Mouse (Mus musculus): ENCODE measurements around the gene Ephb4.

The Ephb4 gene

DNA sequence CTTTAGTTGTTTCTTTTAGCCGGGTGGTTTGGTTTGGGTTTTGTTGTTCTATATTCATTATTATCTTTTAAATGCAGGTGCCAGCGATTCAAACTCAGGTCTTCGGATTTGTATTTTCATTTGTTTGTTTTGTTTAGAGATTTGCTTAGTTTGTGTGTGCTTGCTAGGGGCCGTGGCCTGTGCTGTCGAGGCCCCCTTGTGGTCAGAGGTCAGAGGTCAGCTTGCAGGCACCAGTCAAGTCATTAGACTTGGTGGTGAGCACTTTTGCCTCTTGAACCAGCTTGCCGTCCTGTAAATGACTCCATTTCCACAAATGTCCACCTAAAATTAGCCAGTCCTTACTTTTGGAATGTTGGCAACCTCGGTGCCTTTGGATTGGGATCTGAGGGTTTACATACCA lies 8.5 kb downstream of the Ephb4 start:
- DNase-seq (ENCODE audit: low spot score in 2 of 2), result no peak

DNA sequence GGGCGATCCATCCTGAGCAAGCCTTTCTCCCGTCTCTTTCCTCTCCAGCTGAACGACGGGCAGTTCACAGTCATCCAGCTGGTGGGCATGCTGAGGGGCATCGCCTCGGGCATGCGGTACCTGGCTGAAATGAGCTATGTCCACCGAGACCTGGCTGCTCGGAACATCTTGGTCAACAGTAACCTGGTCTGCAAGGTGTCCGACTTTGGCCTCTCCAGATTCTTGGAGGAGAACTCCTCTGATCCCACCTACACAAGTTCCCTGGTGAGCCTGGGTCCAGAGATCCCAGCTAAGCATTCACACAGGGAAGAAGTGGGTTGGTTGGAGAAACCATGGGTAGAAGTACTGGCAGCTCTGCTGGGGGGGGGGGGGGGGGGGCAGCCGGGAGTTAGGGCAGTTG lies 19.8 kb downstream of the Ephb4 start:
- DNase-seq (ENCODE audit: low spot score in 2 of 2), result no peak

DNA sequence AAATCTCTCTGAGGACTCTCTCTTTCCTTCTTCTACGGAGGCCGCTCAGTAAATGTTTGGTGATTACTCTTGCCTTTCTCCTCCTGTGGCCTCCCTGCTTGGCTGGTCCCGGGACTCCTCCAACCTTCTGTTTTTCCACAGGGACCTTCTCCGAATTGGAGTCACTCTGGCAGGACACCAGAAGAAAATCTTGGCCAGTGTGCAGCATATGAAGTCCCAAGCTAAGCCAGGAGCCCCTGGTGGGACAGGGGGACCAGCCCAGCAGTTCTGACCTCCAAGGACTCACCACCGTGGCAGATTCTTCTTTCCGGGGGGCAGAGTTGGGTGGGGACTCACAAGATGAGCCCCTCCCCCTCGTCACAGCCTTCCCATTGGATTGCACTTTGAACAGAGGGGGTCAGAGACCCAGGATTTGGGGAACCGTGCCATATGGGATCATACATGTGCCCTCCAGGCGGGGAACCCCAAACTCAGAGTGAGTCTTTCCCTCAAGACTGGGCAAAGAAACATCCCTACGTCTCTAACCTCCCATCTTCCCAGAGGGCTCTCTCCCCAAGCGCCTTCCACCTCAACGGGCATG lies 23.6 kb downstream of the Ephb4 start:
- DNase-seq (ENCODE audit: low spot score in 2 of 2), result no peak

DNA sequence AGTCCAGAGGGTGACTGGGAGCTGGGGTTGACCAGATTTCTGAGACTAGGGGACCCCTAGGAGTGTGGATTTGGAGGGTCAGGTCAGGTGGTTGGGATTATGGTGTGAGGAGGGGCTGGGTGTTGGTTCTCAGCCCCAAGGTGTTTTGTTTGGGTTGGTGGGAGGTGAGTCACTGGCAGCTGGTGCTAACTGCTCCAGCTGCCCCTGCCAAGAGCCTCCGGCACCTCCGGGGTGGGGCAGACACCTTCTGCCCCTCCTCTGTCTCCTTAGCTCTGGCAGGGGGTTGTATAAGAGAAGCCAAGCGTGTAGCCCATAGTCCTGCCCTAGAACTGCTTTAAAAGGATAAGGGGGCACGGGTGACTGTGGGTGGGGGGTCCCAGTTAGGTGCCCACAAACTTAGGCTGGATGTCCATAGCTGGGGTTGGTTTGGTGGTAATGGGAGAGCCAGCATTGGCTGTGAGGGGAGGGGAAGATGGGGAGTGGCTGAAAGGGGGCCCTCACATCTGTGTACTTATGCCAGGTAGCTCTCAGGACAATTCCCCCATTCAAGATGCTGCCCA lies 24.7 kb downstream of the Ephb4 start:
- DNase-seq (ENCODE audit: low spot score in 2 of 2), result no peak

DNA sequence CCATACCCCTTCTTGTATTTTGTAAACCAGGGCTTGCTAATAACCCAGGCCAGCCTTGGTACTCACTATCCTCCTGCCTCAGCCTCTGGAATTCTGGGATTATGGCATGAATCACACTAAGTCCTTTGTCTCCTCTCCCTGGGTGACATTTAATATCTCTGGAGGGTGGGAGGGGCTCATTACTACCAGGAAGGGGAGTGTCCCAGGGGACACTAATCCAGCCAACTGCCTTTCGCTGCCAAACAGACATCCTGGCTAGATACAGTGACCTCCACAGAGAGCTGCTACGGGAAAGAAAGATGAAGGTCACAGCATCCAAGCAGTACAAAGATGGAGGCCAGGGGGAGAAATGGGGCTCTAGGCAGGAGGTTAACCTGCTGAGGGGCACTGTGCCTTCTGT lies 25.7 kb downstream of the Ephb4 start:
- DNase-seq (ENCODE audit: low spot score in 2 of 2), result peak; percentile 85

DNA sequence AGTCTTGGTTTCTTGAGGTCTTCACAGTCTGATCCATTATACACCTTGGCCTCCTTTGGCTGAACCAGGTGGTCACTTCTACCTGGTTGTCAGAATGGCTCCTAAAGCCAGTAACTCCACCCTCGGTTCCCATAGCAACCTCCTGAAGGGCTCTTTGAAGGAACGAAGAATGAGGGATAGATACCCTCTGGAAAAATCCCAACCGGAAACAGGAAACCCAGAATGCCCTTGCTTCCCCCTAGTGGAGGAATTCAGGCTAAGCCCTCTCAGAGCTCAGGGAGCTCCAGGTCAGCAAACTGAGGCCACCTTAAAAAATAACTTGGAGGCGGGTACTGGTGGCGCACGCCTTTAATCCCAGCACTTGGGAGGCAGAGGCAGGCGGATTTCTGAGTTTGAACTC lies 26.3 kb downstream of the Ephb4 start:
- peak in 1 of 2 experiments; percentile 34 for DNase-seq (ENCODE audit: low spot score in 2 of 2)

DNA sequence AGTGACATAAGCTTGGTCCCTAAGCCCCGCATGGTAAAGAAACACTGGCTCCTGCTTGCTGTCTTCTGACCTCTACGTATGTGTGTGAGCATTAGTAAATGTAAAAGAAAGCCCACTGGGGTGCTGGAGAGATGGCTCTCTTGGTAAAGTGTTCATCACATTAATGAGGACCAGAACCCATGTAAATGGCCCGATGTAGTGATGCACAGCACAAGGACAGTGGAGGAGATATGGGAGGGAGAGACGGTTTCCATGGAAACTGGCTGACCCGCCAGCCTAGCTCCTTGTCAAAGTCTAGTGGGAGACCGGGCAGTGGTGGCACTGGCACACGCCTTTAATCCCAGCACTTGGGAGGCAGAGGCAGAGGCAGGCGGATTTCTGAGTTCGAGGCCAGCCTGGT lies 26.8 kb downstream of the Ephb4 start:
- no peak for DNase-seq (ENCODE audit: low spot score in 2 of 2)

DNA sequence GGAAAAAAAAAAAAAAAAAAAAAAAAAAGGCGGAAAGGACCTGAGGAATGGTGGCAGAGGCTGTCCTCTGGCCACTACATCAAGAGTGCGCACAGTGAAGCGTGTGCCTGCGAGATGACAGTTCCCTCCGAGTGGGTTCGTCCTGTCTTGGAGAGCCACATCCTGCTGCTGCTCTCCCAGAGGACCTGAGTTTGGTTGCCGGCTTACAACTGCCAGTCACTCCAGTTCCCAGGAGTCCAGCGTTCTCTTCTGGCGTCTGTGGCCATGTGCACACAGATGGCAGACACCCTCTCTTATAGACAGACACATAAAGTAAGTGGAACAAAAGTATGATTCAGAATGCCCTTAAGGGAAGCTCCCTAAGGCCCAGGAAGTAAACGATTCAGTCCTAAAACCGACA lies 27.3 kb downstream of the Ephb4 start:
- peak in 1 of 2 experiments; percentile 22 for DNase-seq (ENCODE audit: low spot score in 2 of 2)

DNA sequence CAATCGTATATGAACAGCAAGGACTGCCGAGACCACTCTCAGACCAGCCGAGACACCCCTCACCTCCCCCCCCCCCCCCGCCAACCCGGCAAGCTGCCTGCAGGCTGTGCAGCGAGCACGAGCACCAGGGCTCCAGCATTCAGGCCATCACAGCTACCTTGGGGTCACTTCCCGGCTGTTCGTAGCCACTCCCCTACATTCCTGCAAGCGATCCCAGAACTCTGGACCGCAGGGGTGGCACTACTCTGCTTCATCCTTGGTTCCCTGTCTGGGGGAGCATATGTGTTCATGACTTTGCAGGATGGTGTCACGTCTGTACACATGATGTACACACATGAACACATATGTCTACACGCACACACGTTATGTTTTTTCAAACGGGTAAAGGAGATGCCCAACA lies 27.7 kb downstream of the Ephb4 start:
- no peak for DNase-seq (ENCODE audit: low spot score in 2 of 2)

DNA sequence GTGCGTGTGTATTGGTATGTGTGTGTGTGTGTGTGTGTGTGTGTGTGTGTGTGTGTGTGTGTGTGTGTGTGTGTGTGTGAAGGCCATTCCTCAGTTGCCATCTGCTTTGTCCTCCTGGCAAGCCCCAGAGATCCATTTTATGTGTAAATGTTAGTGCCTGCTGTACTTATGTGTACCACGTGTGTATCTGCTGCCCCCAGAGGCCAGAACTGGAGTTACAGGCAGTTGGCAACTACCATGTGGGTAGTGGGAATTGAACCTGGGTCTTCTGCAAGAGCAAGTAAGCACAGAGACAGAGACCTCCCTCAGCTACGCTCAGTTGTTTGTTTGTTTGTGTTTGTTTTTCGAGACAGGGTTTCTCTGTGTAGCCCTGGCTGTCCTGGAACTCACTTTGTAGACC lies 31.2 kb downstream of the Ephb4 start:
- peak; percentile 52 to 56 for DNase-seq (ENCODE audit: low spot score in 2 of 2)

DNA sequence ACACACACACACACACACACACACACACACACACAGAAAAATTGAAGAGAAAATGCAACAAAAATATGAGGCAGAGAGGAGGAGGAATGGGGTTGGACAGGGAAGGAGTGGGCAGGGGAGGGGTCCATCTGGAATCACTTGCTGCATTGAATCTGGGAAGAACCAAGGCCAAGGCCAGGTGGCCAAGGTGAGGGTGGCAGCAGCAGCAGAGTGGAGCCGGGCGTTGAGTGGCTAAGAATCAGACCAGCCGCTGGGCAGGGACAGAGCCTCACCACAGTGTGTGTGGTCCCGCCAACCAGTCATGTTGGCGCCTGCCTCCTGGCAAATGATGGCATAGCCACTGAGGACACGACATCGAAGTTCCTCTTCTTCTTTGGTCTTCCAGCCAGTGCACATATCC lies 33.5 kb downstream of the Ephb4 start:
- DNase-seq (ENCODE audit: low spot score in 2 of 2), result no peak

DNA sequence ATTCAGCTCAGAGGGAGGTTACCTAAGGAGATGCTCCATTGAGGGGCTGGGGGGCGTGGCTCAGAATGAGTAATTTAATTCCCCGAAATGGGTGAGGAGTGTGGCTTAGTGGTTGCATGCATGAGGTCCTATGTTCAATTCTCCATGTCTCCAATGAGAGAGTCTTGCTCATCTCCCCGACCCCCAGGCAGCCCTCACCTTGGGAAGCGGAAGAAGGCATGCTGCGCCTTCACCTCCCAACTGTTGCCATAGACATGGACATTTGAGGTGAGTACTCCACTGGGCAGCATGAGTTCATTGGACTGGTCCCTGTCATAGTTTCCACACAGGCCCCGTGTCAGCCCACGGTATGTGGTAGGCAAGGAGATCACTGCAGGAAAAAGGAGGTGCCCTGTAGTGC lies 36.8 kb downstream of the Ephb4 start:
- no peak for DNase-seq (ENCODE audit: low spot score in 2 of 2)

DNA sequence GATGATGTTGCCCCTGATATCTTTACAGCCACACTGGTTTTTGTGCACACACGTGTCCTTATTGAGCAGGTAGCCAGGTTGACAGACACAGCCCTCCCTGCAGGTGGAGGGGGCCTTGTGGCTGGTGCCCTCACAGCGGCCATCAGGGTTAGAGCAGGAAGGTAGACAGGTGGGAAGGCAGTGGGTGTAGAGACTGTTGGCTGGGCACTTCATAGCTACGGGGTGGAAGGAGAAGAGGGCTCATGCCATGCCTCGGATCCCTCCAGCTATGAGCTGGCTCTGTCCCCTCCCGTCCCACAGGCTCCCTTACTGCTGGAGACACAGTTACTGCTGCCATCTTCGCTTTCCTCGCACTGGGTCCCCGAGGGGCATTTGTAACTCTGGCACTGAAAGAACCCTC lies 41.7 kb downstream of the Ephb4 start:
- DNase-seq (ENCODE audit: low spot score in 2 of 2), result no peak

DNA sequence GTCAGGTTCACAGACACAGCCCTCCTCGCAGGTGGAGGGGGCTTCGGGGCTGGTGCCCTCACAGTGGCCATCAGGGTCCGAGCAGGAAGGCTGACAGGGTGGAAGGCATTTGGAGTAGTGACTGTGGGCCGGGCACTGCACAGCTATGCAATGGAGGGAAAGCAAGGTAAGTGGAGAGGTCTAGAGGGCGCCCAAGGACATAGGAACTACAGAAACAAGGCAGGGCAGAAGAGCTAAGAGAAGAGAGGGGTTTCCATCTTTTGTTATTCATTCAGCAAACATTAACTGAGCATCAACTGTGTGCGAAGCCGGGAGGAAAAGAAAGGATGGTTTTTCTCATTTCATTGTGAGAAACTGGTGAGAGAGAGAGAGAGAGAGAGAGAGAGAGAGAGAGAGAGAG lies 44.5 kb downstream of the Ephb4 start:
- DNase-seq (ENCODE audit: low spot score in 2 of 2), result no peak

DNA sequence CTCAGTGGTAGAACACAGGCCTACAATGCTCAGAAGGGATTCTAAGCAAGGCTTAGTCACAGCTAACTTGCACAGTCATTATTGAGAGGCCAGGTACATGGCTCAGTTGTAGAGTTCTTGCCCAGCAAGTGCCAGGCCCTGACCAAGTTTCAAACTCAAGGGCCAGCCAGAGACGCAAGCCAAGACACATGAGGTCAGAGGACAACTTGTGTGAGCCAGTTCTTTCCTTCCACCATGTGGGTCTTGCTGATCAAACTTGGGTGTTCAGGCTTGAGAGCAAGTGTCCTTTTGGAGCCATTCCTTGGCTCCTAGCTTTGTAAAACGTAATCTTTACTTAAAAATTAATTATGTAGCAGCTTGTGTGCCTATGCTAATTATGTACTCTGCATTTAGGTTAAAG lies 54.2 kb downstream of the Ephb4 start:
- no peak for DNase-seq (ENCODE audit: low spot score in 2 of 2)

DNA sequence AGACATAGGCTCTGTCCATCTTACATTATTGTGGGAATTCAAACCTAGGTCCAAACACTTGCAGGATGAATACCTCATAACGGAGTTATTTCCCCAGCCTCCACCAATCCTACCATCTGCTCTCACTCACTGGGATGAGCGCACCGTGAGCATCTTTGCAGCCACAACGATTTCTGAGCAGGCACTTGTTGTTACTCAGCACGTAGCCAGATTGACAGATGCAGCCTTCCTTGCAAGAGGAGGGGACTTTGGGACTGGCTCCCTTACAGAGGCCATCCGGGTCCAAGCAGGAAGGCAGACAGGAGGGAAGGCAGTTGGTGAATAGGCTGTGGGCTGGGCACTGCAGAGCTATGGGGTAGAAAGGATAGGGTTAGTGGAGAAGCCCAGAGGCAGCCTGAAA lies 59.5 kb downstream of the Ephb4 start:
- DNase-seq (ENCODE audit: low spot score in 2 of 2), result no peak

DNA sequence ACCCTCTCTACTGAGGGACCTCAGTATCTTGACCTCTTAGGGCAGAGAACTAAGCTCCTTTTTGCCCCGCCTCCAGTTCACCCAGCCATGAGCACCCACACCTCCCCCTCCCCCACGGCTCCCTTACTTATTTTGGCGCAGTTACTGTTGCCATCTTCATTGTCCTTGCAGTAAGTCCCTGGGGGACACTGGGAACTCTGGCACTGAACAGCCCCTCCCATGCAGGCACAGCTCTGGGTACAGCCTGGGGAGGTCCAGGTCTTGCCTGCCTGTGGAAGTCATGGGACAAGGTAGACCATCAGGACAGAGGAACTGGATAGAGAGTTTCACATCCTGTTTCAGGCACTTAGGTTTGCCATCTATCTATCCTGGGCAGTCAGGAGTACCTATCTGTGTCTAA lies 60.2 kb downstream of the Ephb4 start:
- DNase-seq (ENCODE audit: low spot score in 2 of 2), result no peak

DNA sequence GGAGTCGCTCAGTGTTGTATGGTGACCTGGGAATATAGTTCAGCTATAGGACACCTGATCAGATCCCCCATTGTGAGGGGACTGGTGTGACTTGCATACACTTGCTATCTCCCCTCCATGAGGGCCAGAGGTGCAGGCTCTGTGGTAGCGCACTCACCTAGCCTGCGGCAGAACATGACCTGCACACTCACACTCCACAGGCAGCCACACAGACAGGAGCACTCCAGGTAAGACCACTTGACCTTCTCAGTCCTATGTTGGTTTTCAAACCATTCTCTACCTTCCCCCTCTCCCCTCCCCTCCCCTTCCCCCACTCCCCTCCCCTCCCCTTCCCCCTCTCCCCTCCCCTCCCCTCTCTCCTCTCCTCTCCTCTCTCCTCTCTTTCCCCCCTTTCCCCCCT lies 60.6 kb downstream of the Ephb4 start:
- no peak for DNase-seq (ENCODE audit: low spot score in 2 of 2)

DNA sequence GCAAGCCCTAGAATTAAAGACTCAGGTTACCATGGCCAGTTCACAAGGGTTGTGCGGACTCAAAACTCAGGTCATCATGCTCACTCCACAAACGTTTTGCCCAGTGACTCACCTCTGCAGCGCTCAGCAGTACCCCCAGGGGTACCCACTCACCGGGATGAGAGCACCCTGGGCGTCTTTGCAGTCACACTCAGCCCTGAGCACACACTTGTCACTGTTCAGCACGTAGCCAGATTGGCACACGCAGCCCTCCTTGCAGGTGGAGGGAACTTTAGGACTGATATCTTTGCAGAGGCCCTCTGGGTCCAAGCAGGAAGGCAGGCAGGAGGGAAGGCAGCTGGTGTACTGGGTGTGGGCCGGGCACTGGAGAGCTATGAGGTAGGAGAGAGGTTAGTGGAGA lies 61.3 kb downstream of the Ephb4 start:
- DNase-seq (ENCODE audit: low spot score in 2 of 2), result no peak

DNA sequence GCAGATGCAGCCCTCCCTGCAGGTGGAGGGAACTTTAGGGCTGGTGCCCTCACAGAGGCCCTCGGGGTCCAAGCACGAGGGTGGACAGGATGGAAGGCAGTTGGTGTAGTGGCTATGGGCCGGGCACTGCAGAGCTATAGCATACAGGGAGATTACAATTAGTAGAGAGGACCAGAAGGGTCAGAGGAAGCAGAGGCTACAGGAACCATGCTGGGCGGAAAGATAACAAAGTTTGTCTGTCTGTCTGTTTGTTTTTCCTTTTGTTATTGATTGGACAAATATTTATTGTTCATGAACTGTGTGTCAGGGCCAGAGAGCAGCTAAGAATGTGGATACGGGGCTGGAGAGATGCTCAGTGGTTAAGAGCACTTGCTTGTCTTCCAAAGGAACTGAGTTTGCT lies 64.3 kb downstream of the Ephb4 start:
- no peak for DNase-seq (ENCODE audit: low spot score in 2 of 2)

DNA sequence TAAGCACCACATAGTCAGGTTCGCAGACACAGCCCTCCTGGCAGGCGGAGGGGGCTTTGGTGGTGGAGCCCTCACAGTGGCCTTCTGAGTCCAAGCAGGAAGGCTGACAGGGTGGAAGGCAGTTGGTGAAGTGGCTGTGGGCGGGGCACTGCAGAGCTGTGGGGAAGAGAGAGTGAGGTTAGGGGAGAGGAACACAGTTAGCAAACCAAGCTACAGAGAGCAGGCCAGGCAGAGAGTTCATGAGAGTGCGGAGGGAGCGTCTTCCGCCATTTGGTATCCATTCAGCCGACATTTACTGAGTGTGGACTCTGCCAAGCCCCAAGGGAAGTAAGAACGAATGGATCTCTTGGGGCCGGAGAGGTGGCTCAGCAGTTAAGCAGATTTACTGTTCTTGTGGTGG lies 69.2 kb downstream of the Ephb4 start:
- no peak for DNase-seq (ENCODE audit: low spot score in 2 of 2)

DNA sequence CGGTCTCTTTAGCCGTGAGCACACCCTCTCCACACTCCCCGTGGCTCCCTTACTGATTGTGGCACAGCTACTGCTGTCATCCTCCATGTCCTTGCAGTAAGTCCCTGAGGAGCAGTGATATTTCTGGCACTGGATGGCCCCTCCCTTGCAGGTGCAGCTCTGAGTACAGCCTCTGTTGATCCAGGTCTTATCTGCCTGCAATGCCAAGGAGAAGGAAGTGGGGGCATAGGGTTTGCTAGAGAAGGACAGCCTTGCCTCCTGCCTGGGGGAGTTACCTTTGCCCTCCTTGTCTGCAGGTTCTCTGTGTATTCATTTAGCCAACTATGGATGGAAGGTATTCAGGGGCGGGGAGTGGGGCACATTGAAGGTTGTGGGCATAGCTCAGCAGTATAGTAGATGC lies 69.9 kb downstream of the Ephb4 start:
- DNase-seq (ENCODE audit: low spot score in 2 of 2), result no peak

DNA sequence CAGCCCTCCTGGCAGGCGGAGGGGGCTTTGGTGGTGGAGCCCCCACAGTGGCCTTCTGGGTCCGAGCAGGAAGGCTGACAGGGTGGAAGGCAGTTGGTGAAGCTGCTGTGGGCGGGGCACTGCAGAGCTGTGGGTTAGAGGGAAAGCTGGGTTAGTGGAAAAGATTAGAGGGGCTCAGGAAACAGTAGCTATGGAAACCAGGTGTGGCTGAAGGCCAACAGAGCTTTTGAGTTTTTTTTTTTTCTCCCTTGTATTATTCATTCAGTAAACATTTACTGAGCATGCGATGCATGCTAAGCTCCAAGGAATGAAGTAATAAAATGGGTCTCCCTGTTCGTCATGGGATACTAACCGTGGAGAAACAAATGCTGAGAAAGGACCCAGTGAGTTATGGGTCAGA lies 75.7 kb downstream of the Ephb4 start:
- no peak for DNase-seq (ENCODE audit: low spot score in 2 of 2)
